Mouse (Mus musculus) ZHBTc4 (cell line): ENCODE results near the gene Dop1a.

ENCODE experiments used
- DNase-seq: peaks from one replicate; pipeline ENCODE4 v3.0.0-alpha.2; 2011; ENCODE audit warnings: low read depth, low spot score

Dop1a gene

DNA sequence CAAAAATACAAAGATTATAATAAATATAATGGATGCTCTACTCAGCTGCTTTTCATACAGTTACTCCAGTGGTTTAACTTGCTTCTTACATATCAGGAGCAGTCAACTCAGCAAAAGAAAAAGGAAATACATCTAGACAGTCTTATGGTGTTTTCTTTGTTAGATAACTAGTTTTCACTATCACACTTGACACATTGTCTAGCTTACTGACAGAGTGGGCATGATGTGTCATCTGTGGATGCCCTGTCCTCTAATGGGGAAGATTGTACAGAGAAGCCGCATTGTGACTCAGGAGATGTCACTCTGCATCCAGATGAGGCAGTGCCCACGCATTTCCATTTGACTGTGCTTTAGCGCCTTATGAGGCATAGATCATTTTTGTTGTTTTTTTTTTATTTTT is 32.1 kb downstream of the Dop1a start:
- no peak for DNase-seq

DNA sequence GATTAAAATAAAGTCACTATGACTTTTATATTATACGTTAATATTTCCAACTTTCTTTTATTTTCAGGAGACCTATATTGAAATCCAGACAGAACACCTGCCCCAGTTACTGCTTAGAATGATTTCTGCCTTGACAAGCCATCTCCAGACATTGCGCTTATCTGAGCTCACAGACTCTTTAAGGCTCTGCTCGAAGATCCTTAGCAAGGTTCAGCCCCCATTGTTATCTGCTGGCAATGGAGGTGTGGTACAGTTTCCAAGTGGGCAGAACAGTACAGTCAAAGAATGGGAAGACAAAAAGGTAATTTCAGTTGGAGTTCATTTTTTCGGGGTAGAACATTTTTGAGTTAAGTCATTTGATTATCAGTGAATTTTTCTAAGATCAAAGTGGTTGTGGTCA is 40.5 kb downstream of the Dop1a start:
- no peak for DNase-seq

DNA sequence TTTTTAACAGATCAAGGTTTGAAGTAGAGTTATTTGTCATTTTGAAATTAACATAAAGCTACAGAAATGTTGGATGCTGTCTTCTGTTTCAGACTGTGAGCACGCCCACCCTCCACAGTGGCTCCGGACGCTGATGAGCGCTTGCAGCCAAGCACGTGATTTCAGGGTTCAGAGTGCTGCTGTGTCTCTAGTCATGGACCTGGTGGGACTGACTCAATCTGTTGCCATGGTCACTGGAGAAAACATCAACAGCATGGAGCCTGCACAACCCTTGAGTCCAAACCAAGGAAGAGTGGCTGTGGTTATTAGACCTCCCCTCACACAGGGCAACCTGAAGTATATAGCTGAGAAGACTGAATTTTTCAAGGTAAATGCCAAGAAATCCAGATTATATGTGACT is 46.8 kb downstream of the Dop1a start:
- no peak for DNase-seq

DNA sequence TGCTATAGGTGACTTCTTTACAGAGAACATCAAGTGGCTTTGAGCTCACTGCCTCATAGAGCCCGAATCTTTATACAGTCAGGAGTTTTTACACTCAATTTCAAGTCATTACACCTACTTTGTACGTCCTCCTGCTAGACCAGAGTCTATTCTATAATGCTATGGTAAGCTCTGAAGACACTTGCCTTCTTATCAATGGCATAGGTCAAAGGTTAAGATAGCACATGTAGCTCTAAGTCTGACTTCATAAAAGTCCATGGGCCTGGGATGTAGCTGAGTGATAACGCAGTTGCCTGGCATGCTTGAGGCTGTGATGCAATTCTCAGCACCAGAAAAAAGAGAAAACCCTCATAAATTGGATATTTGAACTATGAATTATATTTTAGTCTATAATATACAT is 47.4 kb downstream of the Dop1a start:
- DNase-seq = no peak

DNA sequence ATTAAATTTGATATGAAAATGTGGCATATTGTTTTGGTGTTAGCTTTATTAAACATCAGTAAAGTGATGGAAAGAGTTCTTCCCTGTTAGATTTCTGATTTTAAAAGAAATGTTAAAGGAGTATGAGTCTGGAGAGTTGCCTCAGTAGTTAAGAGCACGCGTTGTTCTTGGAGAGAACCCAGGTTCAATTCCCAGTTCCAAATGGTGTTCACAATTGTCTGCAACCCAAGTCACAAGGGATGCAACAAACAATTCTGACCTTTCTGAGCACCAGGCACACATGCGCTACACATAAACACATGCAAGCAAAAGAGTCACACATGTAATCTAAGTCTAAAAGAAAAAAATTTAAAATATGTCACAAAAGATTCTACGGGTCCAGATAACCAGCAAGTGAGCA is 47.8 kb downstream of the Dop1a start:
- no peak for DNase-seq

DNA sequence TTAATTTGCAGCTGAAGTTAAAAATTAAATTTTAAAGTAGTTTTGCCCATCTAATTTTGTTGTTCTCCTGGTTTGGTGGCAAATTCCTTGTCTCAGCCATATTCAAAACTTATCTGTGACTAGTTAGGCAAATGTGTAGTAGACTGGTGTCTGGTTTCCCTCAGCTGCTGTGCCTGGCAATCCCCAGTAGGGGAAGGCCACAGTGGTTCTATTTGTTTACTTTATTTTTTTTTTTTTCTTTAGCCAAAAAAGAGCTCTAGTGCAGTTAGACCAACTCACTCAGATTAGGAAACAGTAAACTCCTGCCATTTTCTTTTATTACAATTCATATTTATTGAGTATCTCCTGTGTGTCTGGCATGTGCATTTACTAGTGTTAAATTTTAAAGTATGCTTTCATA is 55.4 kb downstream of the Dop1a start:
- no peak for DNase-seq

DNA sequence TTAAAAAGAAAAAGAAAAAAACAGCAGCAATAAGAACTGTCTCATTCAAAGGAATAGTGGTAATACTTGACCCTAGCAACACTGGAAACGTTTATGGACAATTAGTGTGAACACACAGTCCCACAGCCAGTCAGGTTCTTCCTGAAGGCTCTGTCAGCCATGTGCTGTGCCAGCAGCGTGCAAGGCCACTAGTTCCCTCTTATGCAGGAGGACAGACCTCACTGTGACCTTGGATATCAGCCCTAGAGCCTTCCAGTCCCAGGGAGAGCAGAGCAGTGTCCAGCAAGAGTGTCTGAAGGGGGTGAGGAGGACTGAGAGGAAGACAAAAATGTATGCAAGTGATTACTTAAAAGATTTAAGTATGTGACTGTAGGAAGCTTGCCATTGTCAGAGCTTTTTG is 58.6 kb downstream of the Dop1a start:
- no peak for DNase-seq

DNA sequence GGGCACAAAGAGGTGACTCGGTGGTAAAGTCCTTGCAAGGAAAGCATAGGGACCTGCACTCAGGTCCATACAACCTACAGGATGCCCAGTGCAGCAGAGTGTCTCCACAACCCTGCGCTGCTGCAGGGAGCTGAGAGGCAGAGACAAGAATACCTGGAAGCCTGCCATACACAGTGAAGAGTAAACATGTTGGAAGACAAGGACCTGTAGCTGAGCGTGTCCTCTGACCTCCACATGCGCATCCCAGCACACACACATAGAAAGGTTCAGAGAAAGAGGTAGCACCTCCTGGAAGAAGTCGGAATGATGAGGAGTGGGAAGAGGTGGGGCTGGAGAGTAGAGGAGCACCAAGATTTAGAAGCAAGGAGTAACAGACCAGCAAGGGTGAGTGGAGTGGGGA is 67.1 kb downstream of the Dop1a start:
- DNase-seq = no peak

DNA sequence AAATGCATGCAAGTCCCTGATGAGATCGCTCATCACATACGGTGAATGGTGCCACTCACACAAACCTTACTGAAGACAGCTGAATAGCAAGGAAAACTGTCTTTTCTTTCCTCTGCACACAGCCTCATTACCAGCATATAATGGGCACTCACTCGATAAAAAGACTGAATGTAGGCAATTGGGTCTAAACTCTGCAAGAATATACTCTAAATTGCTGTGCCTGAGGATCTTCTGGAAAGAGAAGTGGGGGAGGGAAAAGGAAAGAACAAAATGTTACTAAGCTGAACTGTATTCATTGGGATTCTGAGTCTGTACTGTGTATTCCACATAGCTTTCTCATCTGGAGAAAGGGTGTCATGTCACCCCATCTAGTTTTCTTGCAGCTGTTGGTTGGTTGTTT is 76.5 kb downstream of the Dop1a start:
- DNase-seq = no peak

DNA sequence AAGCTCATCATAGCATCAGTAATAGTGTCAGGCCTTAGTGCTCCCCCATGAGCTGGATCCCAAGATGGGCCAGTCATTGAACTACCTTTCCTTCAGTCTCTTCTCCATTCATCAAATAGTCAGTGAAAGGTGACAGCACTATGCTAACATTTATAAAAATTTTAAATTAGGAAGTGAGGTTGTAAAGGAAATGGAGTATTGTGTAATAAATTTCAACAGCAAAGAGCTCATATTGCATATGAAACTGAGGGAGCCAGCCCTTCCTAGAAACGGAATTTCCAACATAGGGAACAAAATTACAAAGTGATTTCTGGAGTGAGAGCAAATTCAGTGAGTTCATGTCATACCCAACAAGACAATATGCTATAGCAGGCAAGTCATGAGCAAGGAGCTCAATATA is 77.6 kb downstream of the Dop1a start:
- no peak for DNase-seq

DNA sequence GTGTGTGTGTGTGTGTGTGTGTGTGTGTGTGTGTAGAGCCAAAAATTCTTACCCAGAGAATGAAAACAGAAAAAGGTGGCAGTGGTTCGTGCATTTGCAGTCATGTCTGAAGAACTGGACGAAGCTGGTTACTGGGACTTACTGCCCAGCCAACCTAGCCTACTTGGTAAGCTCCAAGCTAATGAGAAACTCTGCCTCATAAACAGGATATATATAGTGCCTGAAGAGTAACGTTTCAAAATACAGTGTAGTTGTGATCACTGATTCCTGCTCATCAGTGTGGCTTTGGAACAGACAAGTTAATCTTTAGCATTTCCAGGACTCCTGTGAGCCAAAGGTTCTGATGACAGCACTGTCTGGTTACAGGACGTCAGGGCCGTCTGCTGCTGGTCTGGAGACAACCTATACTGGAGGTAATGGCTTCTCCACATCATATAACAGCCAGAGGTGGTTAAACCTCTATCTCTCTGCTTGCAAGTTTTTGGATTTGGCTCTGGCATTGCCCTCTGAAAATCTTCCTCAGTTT is 82.7 kb downstream of the Dop1a start:
- no peak for DNase-seq

DNA sequence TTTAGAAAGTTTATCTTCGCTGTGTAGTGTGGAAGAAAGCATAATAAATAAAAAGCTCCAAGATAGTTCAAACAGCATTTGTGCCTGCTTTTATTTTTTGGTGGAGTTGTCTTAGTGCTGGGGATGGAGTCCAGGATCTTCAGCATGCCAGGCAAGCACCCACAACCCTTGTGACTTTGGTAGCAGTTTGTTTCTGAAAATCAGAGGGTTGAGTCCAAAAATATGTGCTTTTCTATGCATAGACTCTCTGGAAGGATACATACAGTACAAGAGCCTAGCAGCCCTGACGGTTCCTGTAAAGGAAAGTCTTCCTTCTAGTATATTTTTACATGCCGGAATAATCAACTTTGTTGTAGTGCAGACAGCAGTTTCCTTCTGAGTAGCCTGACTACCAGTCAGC is 83.8 kb downstream of the Dop1a start:
- no peak for DNase-seq

DNA sequence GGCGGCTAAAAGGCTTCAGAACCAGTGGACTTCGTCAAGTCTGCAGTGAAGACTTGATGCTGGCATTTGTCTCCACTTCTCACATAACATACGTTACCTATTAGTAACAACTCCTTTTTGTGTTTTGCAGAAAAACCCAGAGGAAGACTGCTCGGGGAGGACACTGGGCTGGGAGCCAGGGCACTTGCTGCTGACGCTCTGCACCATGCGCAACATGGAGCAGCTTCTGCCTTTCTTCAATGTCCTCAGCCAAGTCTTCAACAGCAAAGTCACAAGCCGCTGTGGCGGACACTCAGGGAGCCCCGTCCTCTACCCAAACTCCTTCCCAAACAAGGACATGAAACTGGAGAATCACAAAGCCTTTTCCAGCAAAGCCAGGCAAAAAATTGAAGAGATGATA is 86.9 kb downstream of the Dop1a start:
- DNase-seq = no peak

DNA sequence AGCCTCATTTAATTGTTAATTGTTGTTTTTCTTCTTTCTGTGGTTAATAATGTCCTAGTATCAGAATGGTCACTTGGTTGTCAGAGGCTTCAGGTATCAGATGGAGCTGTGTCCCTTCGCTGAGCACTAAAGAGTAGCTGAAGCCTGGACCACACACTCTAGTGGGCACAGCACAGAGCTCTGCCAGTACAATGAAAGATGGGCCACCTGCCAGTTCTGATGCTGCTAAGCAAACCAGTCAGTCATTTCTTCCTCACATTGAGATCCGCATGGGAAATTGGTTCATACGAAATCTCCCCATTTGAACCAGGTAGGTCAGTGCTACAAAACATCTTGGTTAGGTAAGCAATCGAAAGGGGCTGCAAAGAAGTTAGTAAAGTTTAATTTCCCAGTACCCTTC is 87.7 kb downstream of the Dop1a start:
- no peak for DNase-seq

DNA sequence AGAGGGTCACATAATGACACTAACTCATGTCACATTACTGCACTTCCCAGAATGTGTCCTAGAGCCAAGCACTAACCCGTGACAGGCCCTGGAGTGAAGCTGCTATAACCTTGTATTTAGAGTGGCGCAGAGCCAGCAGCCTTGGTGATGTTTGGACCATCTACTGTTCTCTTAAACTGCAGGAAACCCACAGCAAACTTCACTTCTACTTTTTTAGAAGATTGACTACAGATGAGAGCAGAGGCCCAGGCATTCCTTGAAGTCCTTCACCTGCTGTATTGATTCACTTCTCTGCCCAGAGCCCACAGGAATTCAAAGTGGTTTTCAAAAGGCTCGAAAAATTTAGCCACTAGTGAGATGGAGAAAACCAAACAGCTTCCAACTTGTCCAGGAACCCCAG is 93.6 kb downstream of the Dop1a start:
- DNase-seq = no peak

DNA sequence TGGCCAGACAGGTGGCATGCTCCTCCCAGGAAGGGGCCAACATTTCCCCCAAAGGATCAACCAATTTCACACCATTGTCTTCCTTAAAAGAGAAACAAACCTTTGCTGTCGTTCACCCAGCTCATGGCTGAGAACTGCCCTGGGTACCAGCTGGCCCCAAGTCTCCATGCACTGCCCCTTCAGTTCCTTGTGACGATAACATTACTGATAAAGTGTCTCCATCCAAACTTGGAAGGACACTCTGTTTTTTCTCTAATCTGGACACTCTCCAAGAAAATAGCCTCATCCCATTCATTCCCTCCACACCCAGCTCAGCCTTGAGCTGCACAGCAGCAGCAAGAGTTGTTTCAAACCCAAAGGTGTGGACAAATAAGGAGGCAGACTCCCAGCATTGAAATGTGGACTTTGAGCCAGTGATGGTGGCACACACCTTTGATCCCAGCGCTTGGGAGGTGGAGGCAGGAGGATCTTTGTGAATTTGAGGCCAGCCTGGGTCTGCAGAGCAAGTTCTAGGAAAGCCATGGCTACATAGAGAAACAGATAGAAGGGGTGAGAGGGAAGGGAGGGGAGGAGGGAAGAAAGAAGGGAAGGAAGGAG is 102.5 kb downstream of the Dop1a start:
- no peak for DNase-seq

DNA sequence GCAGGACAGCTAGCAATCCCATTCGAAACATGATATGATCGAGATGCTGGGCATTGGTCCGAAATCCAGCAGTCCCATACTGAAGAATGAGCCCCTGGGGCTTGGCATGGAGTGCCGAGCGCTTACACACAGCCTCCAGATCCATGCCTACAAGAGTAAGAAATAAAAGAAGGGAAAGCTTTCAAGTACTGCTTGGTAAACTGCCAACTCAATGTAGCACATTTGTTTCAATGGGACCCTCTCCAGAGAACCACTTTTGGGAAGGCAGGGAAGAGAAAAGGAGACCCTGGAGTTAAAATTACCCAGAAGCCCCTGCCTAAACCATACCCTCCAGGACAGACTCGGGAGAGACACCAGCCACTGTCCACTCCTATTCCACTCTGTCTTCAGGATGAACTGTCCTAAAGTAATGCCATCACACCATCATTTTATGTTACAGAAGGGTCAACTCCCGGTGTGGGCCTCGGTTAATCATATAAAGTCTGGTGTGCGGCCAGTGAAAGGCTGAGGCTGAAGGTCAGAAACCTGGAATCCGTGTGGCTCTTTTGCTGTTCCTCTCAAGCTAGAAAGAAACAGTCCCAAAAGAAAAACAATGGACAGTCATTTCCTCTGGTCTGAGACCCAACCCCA is 103.4 kb downstream of the Dop1a start:
- DNase-seq = no peak

DNA sequence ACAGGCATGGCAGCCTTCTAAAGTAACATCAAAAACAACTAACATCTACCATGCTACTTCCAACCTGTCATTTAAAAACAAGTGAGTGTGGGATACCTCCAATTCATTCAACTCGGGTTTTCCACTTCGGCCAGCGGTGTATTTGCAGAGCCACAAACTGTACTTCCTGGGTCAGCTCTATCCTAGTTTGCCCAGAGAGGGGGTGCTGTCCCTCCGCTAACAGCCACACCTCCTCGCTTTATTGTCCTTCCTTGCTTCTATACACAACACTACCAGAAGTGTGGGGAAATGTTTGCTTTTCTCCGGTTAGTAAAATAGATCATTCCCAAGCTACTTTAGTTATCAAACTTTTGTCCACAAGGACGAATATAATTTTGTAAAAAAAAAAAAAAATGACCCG is 104.0 kb downstream of the Dop1a start:
- DNase-seq = no peak

DNA sequence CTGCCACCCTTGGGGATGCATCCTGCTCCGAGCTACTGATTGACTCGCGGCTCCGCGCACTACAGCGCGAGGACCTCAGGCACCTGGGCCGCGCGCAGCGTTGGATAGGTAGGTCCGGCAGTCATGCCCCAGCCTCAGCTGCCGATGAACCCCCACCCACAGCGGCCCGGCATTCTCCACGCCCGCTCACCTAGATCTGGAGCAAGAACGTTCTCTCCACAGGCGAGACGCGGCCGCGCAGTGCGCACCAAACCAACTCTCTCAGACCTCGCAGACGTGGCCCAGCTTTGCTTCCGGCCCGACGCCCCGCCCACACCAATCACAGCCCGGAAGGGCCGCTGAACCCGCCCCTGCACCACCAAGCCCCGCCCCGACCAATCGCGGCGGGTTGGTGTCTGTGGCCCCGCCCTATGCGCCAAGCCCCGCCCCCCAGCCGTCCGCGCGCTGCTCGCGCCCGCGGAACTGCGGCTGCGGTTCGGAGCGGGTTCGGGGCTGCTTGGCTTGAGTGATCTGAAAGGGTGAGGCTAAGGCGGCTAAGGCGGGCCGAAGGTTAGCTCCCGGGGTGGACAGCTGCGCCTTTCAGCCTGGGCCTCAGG is 104.7 kb downstream of the Dop1a start, which contains the start of the genes Pgm3 and Rwdd2a:
Gene Pgm3 (minus strand): TSS at position 303 of the 596 bp plus-strand sequence.
Gene Rwdd2a (plus strand): TSS at position 452 of the 596 bp plus-strand sequence.
- peak; percentile 97 for DNase-seq

DNA sequence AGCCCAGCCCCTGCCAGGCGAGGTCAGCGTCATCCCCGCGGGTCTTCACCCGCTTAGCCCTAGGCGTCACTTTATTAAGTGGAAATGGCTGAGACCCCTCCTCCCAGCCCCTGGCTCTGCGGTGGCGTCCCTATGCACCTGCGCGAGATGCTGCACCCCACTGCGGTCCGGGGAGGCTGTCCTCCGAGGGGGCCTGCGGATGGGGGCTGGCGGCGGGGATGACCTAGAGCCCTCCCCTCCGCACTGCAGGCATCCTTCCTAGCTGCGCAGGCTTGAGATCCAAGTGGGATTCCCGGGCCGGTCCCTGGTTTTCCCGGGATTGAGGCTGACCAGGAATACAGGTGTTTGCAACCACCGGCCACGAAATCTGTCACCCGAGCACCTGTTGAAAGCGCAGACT is 105.2 kb downstream of the Dop1a start:
- no peak for DNase-seq

DNA sequence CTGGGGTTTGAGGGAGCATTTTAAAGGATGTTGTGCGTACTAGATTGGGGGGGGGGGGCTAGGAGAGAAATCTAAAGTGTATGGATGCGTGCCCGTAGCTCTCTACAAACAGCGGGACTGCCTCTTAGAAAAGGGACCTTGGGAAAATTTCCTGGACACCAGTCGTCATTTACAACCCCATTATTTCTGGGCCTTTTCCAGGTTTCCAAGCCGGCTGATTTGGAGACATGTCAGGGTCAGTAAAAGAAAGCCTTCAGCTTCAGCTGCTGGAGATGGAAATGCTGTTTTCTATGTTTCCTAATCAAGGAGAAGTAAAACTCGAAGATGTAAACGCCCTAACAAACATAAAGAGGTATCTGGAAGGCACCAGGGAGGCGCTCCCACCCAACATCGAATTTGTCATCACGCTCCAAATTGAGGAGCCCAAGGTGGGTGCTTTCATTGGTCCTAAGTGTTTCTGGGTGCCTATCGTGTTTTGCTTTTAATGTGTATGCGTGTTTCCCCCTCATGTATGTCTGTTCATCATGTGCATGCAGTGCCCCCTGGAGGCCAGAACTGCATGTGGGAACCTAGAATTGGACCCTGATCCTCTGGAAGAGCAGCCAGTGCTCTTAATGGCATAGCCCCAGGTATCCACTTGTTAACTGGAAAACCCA is 105.8 kb downstream of the Dop1a start:
- DNase-seq = peak; percentile 88

DNA sequence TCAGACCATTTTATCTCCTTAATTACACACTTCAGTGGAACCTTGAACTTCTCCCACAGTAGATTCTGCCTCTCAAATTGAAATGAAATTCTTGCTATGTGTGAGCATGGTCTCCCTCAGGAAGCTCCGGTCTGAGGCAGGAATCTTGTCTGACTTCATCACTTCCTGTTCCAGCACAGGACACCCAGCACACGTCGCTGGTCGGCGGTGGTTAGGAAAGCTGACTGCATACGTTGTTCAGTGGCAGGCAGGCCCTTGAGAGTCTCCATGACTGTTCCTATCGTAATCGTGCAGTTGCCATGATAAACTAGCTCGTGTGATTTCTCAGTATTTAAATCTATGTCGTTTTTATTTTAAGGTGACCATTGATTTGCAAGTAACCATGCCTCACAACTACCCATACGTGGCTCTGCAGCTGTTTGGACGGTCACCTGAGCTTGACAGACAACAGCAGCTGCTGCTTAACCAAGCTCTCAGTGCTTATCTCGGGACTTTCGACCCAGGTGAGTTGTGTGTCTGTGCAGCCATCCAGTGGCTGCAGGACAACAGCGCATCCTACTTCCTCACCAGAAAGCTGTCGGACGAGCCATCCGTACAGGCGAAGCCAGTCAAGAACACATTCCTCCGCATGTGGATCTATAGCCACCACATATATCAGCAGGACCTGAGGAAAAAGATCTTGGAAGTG is 106.8 kb downstream of the Dop1a start:
- DNase-seq = no peak
